Mouse (Mus musculus): Measurements from ENCODE around the gene Myo1e. TPM values are rescaled to one million over a fixed set of nuclear protein-coding genes. Genes with fewer than 3 reads are reported as not detected.

Myo1e gene
- polyA plus RNA-seq, 2 experiments, result 1.1 to 1.8 TPM

- H3K27ac ChIP-seq, result peak overlapping the region; percentile 12; the same call in 1 of the 2 replicates
- TF ChIP-seq EP300 (IDR thresholded peaks at IDR 0.05; ENCODE audit: low read depth) (peak; percentile 73), CTCF (IDR thresholded peaks at IDR 0.05; ENCODE audit: low read depth) (no peak)
- H3K36me3 ChIP-seq (replicated peaks; ENCODE audit: control insufficient read depth, insufficient read depth, low read depth), result no peaks in the 10 kb centered on the region
- peaks cover 9 to 20% of the 10 kb centered on the region in 2 experiments for H3K4me1 ChIP-seq (replicated peaks; ENCODE audit: control insufficient read depth in 2 of 2, insufficient read depth in 2 of 2, low read length in 1 of 2)
- DNase-seq (ENCODE audit: low read depth in 3 of 3, low spot score in 3 of 3) (peak in 2 of 3 experiments; percentile 30 to 34), ATAC-seq (ENCODE audit: insufficient read depth) (peak; percentile 77; the same call in 1 of the 2 replicates)
- H3K4me3 ChIP-seq (ENCODE audit: insufficient read depth in 1 of 2, low read depth in 2 of 2, low read length in 2 of 2), result no peak overlapping the region
- H3K9ac ChIP-seq (replicated peaks), result peak overlapping the region; percentile 31; the same call in 1 of the 2 replicates
- no peaks in the 10 kb centered on the region for H3K27me3 ChIP-seq (ENCODE audit: control insufficient read depth, insufficient read depth, low read length)
- 29% methylated on average over 18 of the region's 18 CpGs for WGBS (ENCODE audit: insufficient replicate concordance)
- H3K9me3 ChIP-seq (ENCODE audit: control insufficient read depth, low read length), result no peaks in the 10 kb centered on the region
- H3K4me2 ChIP-seq (ENCODE audit: low read depth), result peak overlapping the region; percentile 41
Measured at GRCm38 (mm10) chr9:70384958-70385728, 178.0 kb downstream of the Myo1e start.

GRCm38 (mm10) chr9:70387410-70388119 is 180.4 kb downstream of the Myo1e start:
- Histone ChIP-seq H3K36me3 (replicated peaks; ENCODE audit: control insufficient read depth, insufficient read depth, low read depth) (no peaks in the 10 kb centered on the region), H3K4me1 (replicated peaks; ENCODE audit: control insufficient read depth in 2 of 2, insufficient read depth in 2 of 2, low read length in 1 of 2) (peaks cover 9 to 16% of the 10 kb centered on the region in 2 experiments), H3K4me3 (ENCODE audit: insufficient read depth in 1 of 2, low read depth in 2 of 2, low read length in 2 of 2) (no peak overlapping the region), H3K27me3 (ENCODE audit: control insufficient read depth, insufficient read depth, low read length) (no peaks in the 10 kb centered on the region), H3K4me2 (ENCODE audit: low read depth) (no peak overlapping the region), H3K9ac (replicated peaks) (no peak overlapping the region), H3K27ac (no peak overlapping the region), H3K9me3 (ENCODE audit: control insufficient read depth, low read length) (no peaks in the 10 kb centered on the region)
- ATAC-seq (ENCODE audit: insufficient read depth) (no peak), DNase-seq (ENCODE audit: low read depth in 3 of 3, low spot score in 3 of 3) (no peak)
- WGBS (ENCODE audit: insufficient replicate concordance), result 72% methylated on average over 4 of the region's 4 CpGs
- TF ChIP-seq CTCF (IDR thresholded peaks at IDR 0.05; ENCODE audit: low read depth) (no peak), EP300 (IDR thresholded peaks at IDR 0.05; ENCODE audit: low read depth) (no peak)

GRCm38 (mm10) chr9:70389548-70389947 is 182.4 kb downstream of the Myo1e start:
- no peak for TF ChIP-seq CTCF (IDR thresholded peaks at IDR 0.05; ENCODE audit: low read depth)
- TF ChIP-seq EP300 (IDR thresholded peaks at IDR 0.05; ENCODE audit: low read depth), result no peak
- DNase-seq (ENCODE audit: low read depth in 3 of 3, low spot score in 3 of 3) (no peak), ATAC-seq (ENCODE audit: insufficient read depth) (no peak)
- Histone ChIP-seq H3K27me3 (ENCODE audit: control insufficient read depth, insufficient read depth, low read length) (no peaks in the 10 kb centered on the region), H3K9me3 (ENCODE audit: control insufficient read depth, low read length) (no peaks in the 10 kb centered on the region), H3K4me3 (ENCODE audit: insufficient read depth in 1 of 2, low read depth in 2 of 2, low read length in 2 of 2) (no peak overlapping the region), H3K36me3 (replicated peaks; ENCODE audit: control insufficient read depth, insufficient read depth, low read depth) (no peaks in the 10 kb centered on the region), H3K27ac (no peak overlapping the region), H3K9ac (replicated peaks) (no peak overlapping the region), H3K4me1 (replicated peaks; ENCODE audit: control insufficient read depth in 2 of 2, insufficient read depth in 2 of 2, low read length in 1 of 2) (peaks cover 9 to 13% of the 10 kb centered on the region in 2 experiments), H3K4me2 (ENCODE audit: low read depth) (no peak overlapping the region)
- WGBS (ENCODE audit: insufficient replicate concordance), result 62% methylated on average over 3 of the region's 3 CpGs

GRCm38 (mm10) chr9:70391042-70391441 is 183.9 kb downstream of the Myo1e start:
- WGBS (ENCODE audit: insufficient replicate concordance), result 53% methylated on average over 5 of the region's 5 CpGs
- Histone ChIP-seq H3K9me3 (ENCODE audit: control insufficient read depth, low read length) (no peaks in the 10 kb centered on the region), H3K27ac (no peak overlapping the region), H3K4me2 (ENCODE audit: low read depth) (no peak overlapping the region), H3K4me1 (replicated peaks; ENCODE audit: control insufficient read depth in 2 of 2, insufficient read depth in 2 of 2, low read length in 1 of 2) (no peaks in the 10 kb centered on the region; a peak in 1 of 4 replicates), H3K4me3 (ENCODE audit: insufficient read depth in 1 of 2, low read depth in 2 of 2, low read length in 2 of 2) (no peak overlapping the region), H3K9ac (replicated peaks) (no peak overlapping the region), H3K36me3 (replicated peaks; ENCODE audit: control insufficient read depth, insufficient read depth, low read depth) (no peaks in the 10 kb centered on the region), H3K27me3 (ENCODE audit: control insufficient read depth, insufficient read depth, low read length) (no peaks in the 10 kb centered on the region)
- no peak for ATAC-seq (ENCODE audit: insufficient read depth)
- DNase-seq (ENCODE audit: low read depth in 3 of 3, low spot score in 3 of 3), result no peak
- no peak for TF ChIP-seq CTCF (IDR thresholded peaks at IDR 0.05; ENCODE audit: low read depth)
- 0 out of 2 replicates have a peak, but pooled peaks have one; percentile 7 for TF ChIP-seq EP300 (IDR thresholded peaks at IDR 0.05; ENCODE audit: low read depth)
